Mouse (Mus musculus) kidney, embryonic 14.5 days (tissue): Measurements from ENCODE around the gene C1qtnf6. TPM values are rescaled to one million over a fixed set of nuclear protein-coding genes. Genes with fewer than 3 reads are reported as not detected.

ENCODE experiments used
- ATAC-seq: fragments of 200-750 bp; cut with Nextera tagmentation; 2 replicates; pipeline ENCODE4 v1.8.0; 2017; ENCODE audit warnings: moderate number of reproducible peaks, mild to moderate bottlenecking, moderate TSS enrichment, moderate library complexity; ENCODE audit not compliant: low FRiP score, low TSS enrichment
- H3K27ac ChIP-seq: fragments of 300-500 bp; sonication (generic); 2 replicates; pipeline ENCODE4 v1.5.1; 2014; ENCODE audit warnings: low read depth, mild to moderate bottlenecking, low read length, moderate library complexity, mixed read lengths
- H3K27me3 ChIP-seq: fragments of 300-500 bp; sonication (generic); 2 replicates; pipeline ENCODE4 v1.6.1; 2014; ENCODE audit warnings: mild to moderate bottlenecking, low read length; ENCODE audit not compliant: control insufficient read depth, insufficient read depth
- H3K36me3 ChIP-seq: fragments of 300-500 bp; sonication (generic); 2 replicates; pipeline ENCODE4 v1.6.1; 2014; ENCODE audit warnings: low read length, mixed read lengths; ENCODE audit not compliant: control insufficient read depth, insufficient read depth
- H3K4me1 ChIP-seq: fragments of 300-500 bp; sonication (generic); 2 replicates; pipeline ENCODE4 v1.6.1; 2014; ENCODE audit warnings: low read length, mixed read lengths; ENCODE audit not compliant: control insufficient read depth, insufficient read depth
- H3K4me2 ChIP-seq: fragments of 300-500 bp; sonication (generic); replicated peaks from 2 replicates; pipeline ENCODE4 v1.6.1; 2014; ENCODE audit warnings: low read depth, mild to moderate bottlenecking, low read length
- H3K4me3 ChIP-seq: fragments of 300-500 bp; sonication (generic); 2 replicates; pipeline ENCODE4 v1.5.1; 2014; ENCODE audit warnings: mild to moderate bottlenecking, low read length
- H3K9ac ChIP-seq: fragments of 300-500 bp; sonication (generic); 2 replicates; pipeline ENCODE4 v1.6.1; 2014; ENCODE audit warnings: low read depth, mild to moderate bottlenecking, low read length, moderate library complexity
- H3K9me3 ChIP-seq: fragments of 300-500 bp; sonication (generic); 2 replicates; pipeline ENCODE4 v1.6.1; 2016; ENCODE audit warnings: low read length; ENCODE audit not compliant: control insufficient read depth
- WGBS: fragments of 180-500 bp; shearing (Covaris S2); extraction: QIAGEN DNeasy Blood & Tissue Kit; methylation state at CpG from one replicate; pipeline ENCODE4 v1.1.7; 2014; 5-methylcytosine and 5-hydroxymethylcytosine counted together
- polyA plus RNA-seq: library from polyadenylated mRNA; unstranded; fragments of >200 nt; fragmentation: Nextera tagmentation; extraction: Ambion mirVana; gene quantifications from 2 replicates; pipeline ENCODE4 v1.2.1, GENCODE M21; 2014

C1qtnf6 gene
- polyA plus RNA-seq, 1 experiment from 2014 or later = 31.9 TPM

DNA sequence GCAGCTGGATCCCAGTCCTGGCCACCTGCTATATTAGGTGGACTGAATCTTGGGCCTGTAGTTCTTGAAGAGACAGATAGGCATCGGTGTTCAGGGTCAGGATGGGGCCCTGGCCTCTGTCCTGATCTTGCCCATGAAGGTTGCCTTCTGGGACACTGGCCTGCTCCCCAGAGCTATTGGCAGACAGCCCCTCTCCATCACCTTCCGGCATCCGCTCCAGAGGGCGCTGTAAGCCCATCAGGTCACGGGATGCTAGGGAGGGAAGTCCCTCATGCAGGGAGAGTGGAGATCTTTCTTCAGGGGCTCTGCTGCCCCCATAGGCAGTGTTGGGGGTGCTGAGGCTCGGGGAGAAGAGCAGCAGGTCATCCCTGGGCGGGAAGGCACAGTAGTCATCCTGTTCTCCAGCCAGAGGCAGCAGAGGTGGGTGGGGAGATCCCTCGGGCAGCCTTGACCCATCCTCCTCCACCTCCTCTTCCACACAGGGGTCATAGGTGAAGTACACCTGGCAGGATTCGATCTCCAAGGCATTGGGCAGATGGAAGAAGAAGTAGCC lies 49.7 kb downstream of the C1qtnf6 start:
- H3K9me3 ChIP-seq = no peaks in the 10 kb centered on the region
- no peaks in the 10 kb centered on the region for H3K27me3 ChIP-seq
- no peaks in the 10 kb centered on the region for H3K36me3 ChIP-seq
- 58% methylated on average over 9 of the region's 9 CpGs for WGBS
- H3K4me2 ChIP-seq = no peak overlapping the region
- no peak overlapping the region for H3K27ac ChIP-seq
- H3K9ac ChIP-seq = no peak overlapping the region
- no peak overlapping the region for H3K4me3 ChIP-seq
- no peak for ATAC-seq
- no peaks in the 10 kb centered on the region for H3K4me1 ChIP-seq

DNA sequence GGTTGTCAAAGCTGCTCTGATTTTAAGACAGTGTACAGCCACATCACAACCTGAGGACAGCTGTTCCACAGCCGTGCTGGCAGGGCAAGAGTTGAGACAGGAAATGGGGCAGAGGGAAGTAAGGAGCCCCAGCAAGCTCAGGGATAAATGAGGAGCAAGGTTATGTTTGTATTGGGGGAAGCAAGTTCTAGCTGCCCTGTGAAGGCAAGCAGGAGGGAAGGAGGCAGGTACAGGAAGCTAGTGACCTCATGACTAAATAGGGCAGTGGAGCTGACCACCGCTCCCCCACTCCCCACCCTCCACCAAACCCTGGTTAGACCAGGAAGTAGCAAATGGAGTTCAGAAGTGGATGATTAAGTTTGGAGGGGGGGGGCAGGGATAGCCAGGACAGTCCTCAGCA lies 50.2 kb downstream of the C1qtnf6 start:
- Histone ChIP-seq H3K9ac (no peak overlapping the region), H3K36me3 (no peaks in the 10 kb centered on the region), H3K4me2 (no peak overlapping the region), H3K27ac (no peak overlapping the region), H3K9me3 (no peaks in the 10 kb centered on the region), H3K27me3 (no peaks in the 10 kb centered on the region), H3K4me1 (no peaks in the 10 kb centered on the region), H3K4me3 (no peak overlapping the region)
- ATAC-seq = no peak
- WGBS = 44% methylated on average over 2 of the region's 2 CpGs

DNA sequence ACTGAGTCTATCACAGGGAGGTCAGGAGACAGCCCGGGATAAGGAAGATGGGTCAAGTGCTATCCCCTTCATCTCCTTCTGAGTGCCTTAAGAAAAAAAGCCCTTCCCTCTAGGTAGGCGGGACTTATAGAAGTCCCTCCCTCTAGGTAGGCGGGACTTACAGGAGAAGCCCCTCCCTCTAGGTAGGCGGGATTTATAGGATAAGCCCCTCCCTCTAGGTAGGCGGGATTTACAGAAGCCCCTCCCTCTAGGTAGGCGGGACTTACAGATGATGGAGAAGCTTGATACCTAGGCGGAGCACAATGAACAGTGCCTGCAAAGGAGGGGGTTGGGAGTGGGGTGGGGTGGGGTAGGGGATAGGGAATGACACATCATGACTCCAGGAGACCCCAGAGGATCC lies 51.1 kb downstream of the C1qtnf6 start:
- no peaks in the 10 kb centered on the region for H3K4me1 ChIP-seq
- WGBS = 70% methylated on average over 7 of the region's 7 CpGs
- no peak overlapping the region for H3K9ac ChIP-seq
- no peaks in the 10 kb centered on the region for H3K36me3 ChIP-seq
- no peaks in the 10 kb centered on the region for H3K9me3 ChIP-seq
- H3K4me3 ChIP-seq = no peak overlapping the region
- ATAC-seq = no peak
- no peak overlapping the region for H3K4me2 ChIP-seq
- H3K27ac ChIP-seq = no peak overlapping the region
- H3K27me3 ChIP-seq = no peaks in the 10 kb centered on the region

DNA sequence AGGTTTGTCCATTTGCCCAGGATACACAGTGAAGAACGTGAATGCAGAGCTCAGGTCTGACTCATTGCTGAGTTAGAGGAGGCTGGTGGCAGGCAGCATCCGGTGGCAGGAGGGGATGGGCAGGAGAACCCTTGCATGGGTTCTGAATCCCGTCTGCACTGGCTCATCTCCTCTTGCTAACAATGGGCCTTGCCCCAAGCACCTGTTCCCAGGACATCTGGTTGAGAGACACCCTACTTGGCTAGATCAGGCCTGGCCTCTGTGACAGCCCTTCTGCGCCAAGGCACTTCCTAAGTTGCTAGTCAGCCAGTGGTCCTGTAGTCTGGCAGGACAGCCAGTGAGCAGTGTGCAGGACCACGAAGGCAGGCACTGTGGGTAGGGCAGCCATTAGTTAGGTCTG lies 51.7 kb downstream of the C1qtnf6 start:
- Histone ChIP-seq H3K9me3 (no peaks in the 10 kb centered on the region), H3K4me2 (no peak overlapping the region), H3K4me1 (no peaks in the 10 kb centered on the region), H3K27ac (no peak overlapping the region), H3K9ac (no peak overlapping the region), H3K27me3 (no peaks in the 10 kb centered on the region), H3K4me3 (no peak overlapping the region), H3K36me3 (no peaks in the 10 kb centered on the region)
- 76% methylated on average over 5 of the region's 5 CpGs for WGBS
- no peak for ATAC-seq

DNA sequence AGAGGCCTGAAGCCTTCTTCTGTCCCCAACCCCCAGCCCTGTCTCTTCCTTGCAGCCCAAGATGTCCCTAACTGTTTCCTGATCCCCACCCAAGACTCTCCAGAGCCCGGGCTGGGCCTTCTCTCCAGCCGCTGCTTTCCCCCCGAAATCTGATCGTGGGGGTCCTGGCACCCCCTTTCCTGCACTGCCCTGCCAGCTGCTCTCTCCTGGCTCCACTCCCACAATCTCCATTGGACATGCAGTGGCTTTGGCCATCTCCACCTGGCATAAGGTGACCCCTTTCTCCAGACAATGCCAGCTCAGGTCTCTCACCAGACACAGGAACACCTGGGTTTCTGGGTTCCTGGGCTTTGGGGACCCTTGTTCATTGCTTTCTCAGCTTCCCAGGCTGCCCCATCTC lies 53.1 kb downstream of the C1qtnf6 start:
- no peak overlapping the region for H3K4me3 ChIP-seq
- no peak overlapping the region for H3K9ac ChIP-seq
- 88% methylated on average over 4 of the region's 4 CpGs for WGBS
- no peaks in the 10 kb centered on the region for H3K9me3 ChIP-seq
- no peak for ATAC-seq
- no peaks in the 10 kb centered on the region for H3K36me3 ChIP-seq
- no peak overlapping the region for H3K4me2 ChIP-seq
- H3K27ac ChIP-seq = no peak overlapping the region
- H3K4me1 ChIP-seq = no peaks in the 10 kb centered on the region
- H3K27me3 ChIP-seq = no peaks in the 10 kb centered on the region

DNA sequence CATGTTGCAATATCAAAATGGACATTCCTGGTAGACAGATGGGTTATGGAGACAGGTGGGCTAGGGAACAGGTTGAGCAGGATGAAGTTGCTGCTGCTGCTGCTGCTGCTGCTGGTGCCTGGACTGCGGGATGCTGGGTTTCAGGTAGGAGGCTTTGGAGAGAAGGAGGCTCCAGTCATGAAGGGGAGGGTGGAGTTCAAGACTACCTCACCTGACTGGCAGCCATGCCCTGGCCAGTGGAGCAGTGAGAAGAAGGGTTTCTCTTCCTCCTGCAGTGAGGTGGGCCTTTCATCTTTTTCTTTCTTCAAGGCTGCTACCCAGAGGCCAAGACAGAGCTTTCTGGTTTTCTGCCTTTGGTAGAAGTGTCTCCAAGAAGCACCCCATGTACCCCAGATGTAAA lies 54.3 kb downstream of the C1qtnf6 start:
- Histone ChIP-seq H3K9me3 (no peaks in the 10 kb centered on the region), H3K4me3 (no peak overlapping the region), H3K4me2 (no peak overlapping the region), H3K27ac (no peak overlapping the region), H3K4me1 (peaks cover 1% of the 10 kb centered on the region; the same call in 1 of the 2 replicates), H3K27me3 (no peaks in the 10 kb centered on the region), H3K9ac (no peak overlapping the region), H3K36me3 (no peaks in the 10 kb centered on the region)
- 71% methylated on average over 1 of the region's 1 CpGs for WGBS
- no peak for ATAC-seq

DNA sequence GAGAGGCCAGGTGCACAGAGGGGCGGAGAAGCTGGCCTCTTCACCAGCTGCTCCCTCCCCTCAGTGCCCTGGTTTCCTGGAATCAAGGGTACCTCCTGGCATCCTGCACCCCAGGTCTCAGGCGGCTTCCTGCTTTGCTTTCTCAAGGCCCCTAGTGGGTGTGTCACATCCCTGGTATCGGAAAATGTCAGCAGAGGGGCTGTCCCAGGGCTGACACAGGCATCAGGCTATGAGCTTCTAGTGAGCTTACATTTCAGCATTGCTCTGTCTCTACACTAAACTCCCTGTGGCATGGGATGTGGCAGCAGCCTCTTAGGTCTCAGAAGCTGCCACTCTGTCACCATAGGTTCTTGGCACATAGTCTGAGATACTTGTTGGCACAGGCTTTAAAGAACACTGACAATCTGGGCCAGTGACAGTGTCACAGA lies 55.6 kb downstream of the C1qtnf6 start:
- peaks cover 7% of the 10 kb centered on the region; the same call in 1 of the 2 replicates for H3K4me1 ChIP-seq
- H3K9ac ChIP-seq = no peak overlapping the region
- H3K36me3 ChIP-seq = no peaks in the 10 kb centered on the region
- no peaks in the 10 kb centered on the region for H3K9me3 ChIP-seq
- no peak overlapping the region for H3K27ac ChIP-seq
- no peaks in the 10 kb centered on the region for H3K27me3 ChIP-seq
- 66% methylated on average over 3 of the region's 3 CpGs for WGBS
- no peak for ATAC-seq
- no peak overlapping the region for H3K4me3 ChIP-seq
- no peak overlapping the region for H3K4me2 ChIP-seq

DNA sequence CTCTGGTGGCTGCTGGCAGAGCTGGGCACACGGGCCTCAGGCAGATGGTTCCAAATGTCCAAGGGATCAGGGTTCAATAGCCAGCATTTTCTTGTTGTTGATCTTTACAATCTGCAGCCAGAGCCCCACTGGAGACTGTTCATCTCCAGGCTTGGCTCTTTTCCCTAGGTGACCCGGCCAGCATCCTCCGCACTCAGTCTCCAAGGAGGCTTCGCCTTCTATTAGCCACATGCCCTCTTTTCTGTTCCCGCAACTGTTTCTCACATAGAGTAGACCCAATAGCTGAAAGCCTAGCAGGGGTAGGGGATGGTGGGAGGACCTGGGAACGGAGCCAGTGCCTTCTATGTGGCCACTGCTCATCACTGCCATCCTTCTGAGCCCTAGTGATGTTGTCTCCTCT lies 57.8 kb downstream of the C1qtnf6 start:
- 90% methylated on average over 6 of the region's 6 CpGs for WGBS
- no peak for ATAC-seq
- no peaks in the 10 kb centered on the region for H3K27me3 ChIP-seq
- peaks cover 7% of the 10 kb centered on the region; the same call in 1 of the 2 replicates for H3K4me1 ChIP-seq
- H3K9ac ChIP-seq = no peak overlapping the region
- no peak overlapping the region for H3K4me3 ChIP-seq
- H3K36me3 ChIP-seq = no peaks in the 10 kb centered on the region
- no peaks in the 10 kb centered on the region for H3K9me3 ChIP-seq
- H3K27ac ChIP-seq = no peak overlapping the region
- H3K4me2 ChIP-seq = no peak overlapping the region
